Mouse (Mus musculus): ENCODE measurements around the gene Clec16a.

DNA sequence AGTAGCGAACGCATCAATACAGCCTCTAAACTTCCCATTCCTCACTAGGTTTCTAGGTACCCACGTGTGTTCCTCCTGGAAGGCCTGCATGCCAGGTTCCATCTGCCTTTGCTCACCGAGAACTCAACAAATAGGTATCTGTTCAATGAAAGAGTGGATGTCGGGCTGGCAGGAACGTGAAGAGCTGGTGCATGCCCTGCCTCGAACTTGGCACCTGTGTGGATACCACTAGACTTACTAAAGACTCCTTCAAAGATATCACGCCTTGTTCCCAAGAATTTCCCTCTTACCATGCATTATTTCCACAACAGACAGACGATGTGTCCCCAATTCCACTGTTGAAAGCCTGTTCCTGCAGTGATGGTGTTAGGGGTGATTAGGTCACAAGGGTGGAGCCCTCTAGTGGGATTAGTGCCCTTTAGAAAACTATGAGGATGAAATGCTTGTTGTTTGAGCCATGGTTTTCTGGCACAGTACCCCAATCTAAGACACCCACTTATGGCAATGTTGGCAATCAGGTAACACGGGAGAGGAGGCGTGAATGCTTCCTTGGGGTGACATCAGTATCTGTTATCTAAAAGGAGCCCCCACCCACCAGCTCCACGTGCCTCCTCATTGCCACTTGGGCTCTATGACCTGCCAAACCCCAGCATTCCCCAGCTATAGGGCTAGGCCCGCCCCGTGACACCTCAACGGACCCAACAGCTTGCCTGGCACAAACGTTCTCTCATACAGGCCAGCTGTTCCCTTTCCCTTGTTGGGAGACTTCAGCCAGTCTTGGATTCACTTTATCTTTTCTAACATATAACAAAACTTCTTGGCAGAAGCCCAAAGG is 4.2 kb upstream of the Clec16a start:
- TF ChIP-seq CTCF (IDR thresholded peaks at IDR 0.05; ENCODE audit: low read depth) (peak; percentile 20; the same call in 1 of the 2 replicates), EP300 (IDR thresholded peaks at IDR 0.05; ENCODE audit: low read depth) (no peak)
